Mouse (Mus musculus) cortical plate, adult 2 months (tissue): ENCODE measurements around the gene Pitpnc1.

Experiments
- CTCF ChIP-seq: fragments of 200-500 bp; IDR thresholded peaks from 2 replicates; pipeline ENCODE4 v1.5.1; 2011; ENCODE audit warnings: mild to moderate bottlenecking, control low read depth, low read length; ENCODE audit not compliant: insufficient read depth; ENCODE audit errors: extremely low read depth
- POLR2A ChIP-seq: fragments of 200-500 bp; IDR thresholded peaks from 2 replicates; pipeline ENCODE4 v1.6.1; 2011; ENCODE audit warnings: mild to moderate bottlenecking, low read length, control low read depth; ENCODE audit not compliant: insufficient read depth; ENCODE audit errors: extremely low read depth

DNA sequence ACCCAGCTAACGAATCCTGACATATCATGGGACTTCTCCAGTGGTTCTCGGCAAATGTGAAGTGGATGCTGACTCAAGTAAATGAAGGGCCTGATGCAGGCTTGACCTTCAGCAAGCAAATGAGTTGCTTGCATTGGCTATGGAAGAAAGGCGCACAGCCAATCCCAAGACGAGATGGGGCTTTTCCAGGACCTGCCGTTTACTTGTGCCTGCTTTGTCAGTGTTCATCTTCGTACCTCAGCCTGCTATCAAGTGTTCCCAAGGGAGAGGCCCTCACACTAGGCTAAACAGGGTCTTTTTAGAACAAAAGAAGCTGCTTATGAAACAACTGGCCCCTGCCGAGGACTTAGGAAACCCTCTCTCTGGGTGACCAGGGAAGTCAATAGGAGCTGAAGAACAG lies 120.7 kb downstream of the Pitpnc1 start:
- TF ChIP-seq CTCF (no peak), POLR2A (no peak)
